Mouse (Mus musculus) neural tube, embryonic 15.5 days (tissue): ENCODE measurements at regions not wholly inside any gene's neighbourhood (a gene's known extent, or its start where the extent isn't known, plus 50 kb on each side); places are given as distances from the start of the nearest gene placed in this dataset.
A peak's percentile ranks its signal among the peaks of the same experiment; 100 is the strongest.

ENCODE experiments used
- ATAC-seq: fragments of 200-750 bp; cut with Nextera tagmentation; 2 replicates; pipeline ENCODE4 v1.8.0; 2017; ENCODE audit warnings: mild to moderate bottlenecking, moderate TSS enrichment, moderate library complexity; ENCODE audit not compliant: low FRiP score
- H3K27ac ChIP-seq: fragments of 300-500 bp; sonication (generic); replicated peaks from 2 replicates; pipeline ENCODE4 v1.5.1; 2015; ENCODE audit warnings: mild to moderate bottlenecking, inconsistent platforms
- H3K27me3 ChIP-seq: fragments of 300-500 bp; sonication (generic); replicated peaks from 2 replicates; pipeline ENCODE4 v1.6.1; 2015; ENCODE audit warnings: inconsistent platforms
- H3K36me3 ChIP-seq: fragments of 300-500 bp; sonication (generic); 2 replicates; pipeline ENCODE4 v1.6.1; 2015; ENCODE audit warnings: inconsistent platforms
- H3K4me1 ChIP-seq: fragments of 300-500 bp; sonication (generic); 2 replicates; pipeline ENCODE4 v1.6.1; 2015; ENCODE audit warnings: inconsistent platforms
- H3K4me2 ChIP-seq: fragments of 300-500 bp; sonication (generic); 2 replicates; pipeline ENCODE4 v1.6.1; 2015; ENCODE audit warnings: inconsistent platforms, mild to moderate bottlenecking, moderate library complexity
- H3K4me3 ChIP-seq: fragments of 300-500 bp; sonication (generic); replicated peaks from 2 replicates; pipeline ENCODE4 v1.5.1; 2015; ENCODE audit warnings: mild to moderate bottlenecking, inconsistent platforms
- H3K9ac ChIP-seq: fragments of 300-500 bp; sonication (generic); replicated peaks from 2 replicates; pipeline ENCODE4 v1.6.1; 2015; ENCODE audit warnings: mild to moderate bottlenecking, inconsistent platforms
- H3K9me3 ChIP-seq: fragments of 300-500 bp; sonication (generic); replicated peaks from 2 replicates; pipeline ENCODE4 v1.6.1; 2016; ENCODE audit warnings: inconsistent platforms
- WGBS: fragments of 180-500 bp; shearing (Covaris S2); methylation state at CpG from one replicate; pipeline ENCODE4 v1.1.7; 2015; ENCODE audit warnings: mixed read lengths; 5-methylcytosine and 5-hydroxymethylcytosine counted together

- 0 out of 2 replicates have a peak, but pooled peaks cover 6% of the 10 kb centered on the region for H3K4me1 ChIP-seq
- 63% methylated on average over 16 of the region's 16 CpGs for whole genome bisulfite sequencing
- no peaks in the 10 kb centered on the region for H3K36me3 ChIP-seq
- H3K9me3 ChIP-seq, result no peaks in the 10 kb centered on the region
- no peak overlapping the region for H3K9ac ChIP-seq
- ATAC-seq, result no peak
- no peak overlapping the region for H3K27ac ChIP-seq
- H3K4me2 ChIP-seq, result peak overlapping the region; percentile 16; the same call in 1 of the 2 replicates
- no peaks in the 10 kb centered on the region for H3K27me3 ChIP-seq
- H3K4me3 ChIP-seq, result no peak overlapping the region
Observed at GRCm38 (mm10) chr4:31404840-31405714, 558.8 kb upstream of the Map3k7 start.

- ATAC-seq, result 0 out of 2 replicates have a peak, but pooled peaks have one; percentile 50
- no peaks in the 10 kb centered on the region for H3K9me3 ChIP-seq
- 37% methylated on average over 3 of the region's 3 CpGs for whole genome bisulfite sequencing
Observed at GRCm38 (mm10) chr4:31410157-31410556, 553.7 kb upstream of the Map3k7 start.

GRCm38 (mm10) chr4:31411770-31412525 is 551.9 kb upstream of the Map3k7 start:
- Histone ChIP-seq H3K4me1 (no peaks in the 10 kb centered on the region), H3K27ac (no peak overlapping the region), H3K36me3 (no peaks in the 10 kb centered on the region), H3K9ac (no peak overlapping the region), H3K9me3 (no peaks in the 10 kb centered on the region), H3K27me3 (no peaks in the 10 kb centered on the region), H3K4me3 (no peak overlapping the region), H3K4me2 (no peak overlapping the region)
- no peak for ATAC-seq
- WGBS, result 79% methylated on average over 9 of the region's 9 CpGs

More at GRCm38 (mm10) chr4:31410157-31410556, 553.7 kb upstream of the Map3k7 start:
- 0 out of 2 replicates have a peak, but pooled peaks cover 3% of the 10 kb centered on the region for H3K4me1 ChIP-seq
- no peak overlapping the region for H3K4me2 ChIP-seq
- no peak overlapping the region for H3K27ac ChIP-seq
- H3K4me3 ChIP-seq, result no peak overlapping the region
- no peaks in the 10 kb centered on the region for H3K27me3 ChIP-seq
- H3K36me3 ChIP-seq, result no peaks in the 10 kb centered on the region
- no peak overlapping the region for H3K9ac ChIP-seq

GRCm38 (mm10) chr4:31417161-31417560 is 546.7 kb upstream of the Map3k7 start:
- H3K27me3 ChIP-seq, result no peaks in the 10 kb centered on the region
- no peak overlapping the region for H3K27ac ChIP-seq
- no peak overlapping the region for H3K9ac ChIP-seq
- ATAC-seq, result no peak
- no peak overlapping the region for H3K4me2 ChIP-seq
- H3K4me3 ChIP-seq, result no peak overlapping the region
- no peaks in the 10 kb centered on the region for H3K36me3 ChIP-seq
- 95% methylated on average over 4 of the region's 4 CpGs for WGBS
- peaks cover 11% of the 10 kb centered on the region for H3K4me1 ChIP-seq
- no peaks in the 10 kb centered on the region for H3K9me3 ChIP-seq

GRCm38 (mm10) chr4:31419240-31419639 is 544.7 kb upstream of the Map3k7 start:
- Histone ChIP-seq H3K36me3 (no peaks in the 10 kb centered on the region), H3K27ac (0 out of 2 replicates have a peak overlapping the region, but pooled peaks have one; percentile 37), H3K9me3 (no peaks in the 10 kb centered on the region), H3K9ac (no peak overlapping the region; the same call in 1 of the 2 replicates), H3K4me1 (peaks cover 11% of the 10 kb centered on the region), H3K4me2 (no peak overlapping the region), H3K4me3 (no peak overlapping the region), H3K27me3 (no peaks in the 10 kb centered on the region)
- peak; percentile 65 for ATAC-seq
- 10% methylated on average over 6 of the region's 6 CpGs for WGBS

GRCm38 (mm10) chr4:31420167-31420566 is 543.7 kb upstream of the Map3k7 start:
- H3K4me3 ChIP-seq, result no peak overlapping the region
- 89% methylated on average over 9 of the region's 9 CpGs for WGBS
- H3K27ac ChIP-seq, result no peak overlapping the region
- no peak overlapping the region for H3K9ac ChIP-seq
- no peaks in the 10 kb centered on the region for H3K27me3 ChIP-seq
- peaks cover 14% of the 10 kb centered on the region for H3K4me1 ChIP-seq
- ATAC-seq, result no peak
- no peaks in the 10 kb centered on the region for H3K9me3 ChIP-seq
- no peak overlapping the region for H3K4me2 ChIP-seq
- no peaks in the 10 kb centered on the region for H3K36me3 ChIP-seq

GRCm38 (mm10) chr4:31421386-31421785 is 542.5 kb upstream of the Map3k7 start:
- no peak overlapping the region for H3K9ac ChIP-seq
- no peak overlapping the region for H3K4me2 ChIP-seq
- no peaks in the 10 kb centered on the region for H3K27me3 ChIP-seq
- 85% methylated on average over 5 of the region's 5 CpGs for WGBS
- peaks cover 16% of the 10 kb centered on the region for H3K4me1 ChIP-seq
- H3K4me3 ChIP-seq, result no peak overlapping the region
- no peaks in the 10 kb centered on the region for H3K36me3 ChIP-seq
- no peaks in the 10 kb centered on the region for H3K9me3 ChIP-seq
- no peak for ATAC-seq
- no peak overlapping the region for H3K27ac ChIP-seq

- H3K27ac ChIP-seq, result no peak overlapping the region
- ATAC-seq, result no peak
- WGBS, result 29% methylated on average over 7 of the region's 7 CpGs
- H3K4me1 ChIP-seq, result peaks cover 5% of the 10 kb centered on the region; the same call in 1 of the 2 replicates
- H3K4me2 ChIP-seq, result no peak overlapping the region
- no peaks in the 10 kb centered on the region for H3K36me3 ChIP-seq
- no peaks in the 10 kb centered on the region for H3K9me3 ChIP-seq
- no peak overlapping the region for H3K9ac ChIP-seq
- H3K4me3 ChIP-seq, result no peak overlapping the region
- no peaks in the 10 kb centered on the region for H3K27me3 ChIP-seq
Observed at GRCm38 (mm10) chr4:31425135-31425534, 538.8 kb upstream of the Map3k7 start.

- peaks cover 5% of the 10 kb centered on the region; the same call in 1 of the 2 replicates for H3K4me1 ChIP-seq
- 82% methylated on average over 4 of the region's 4 CpGs for WGBS
- no peak for ATAC-seq
- H3K4me3 ChIP-seq, result no peak overlapping the region
- no peak overlapping the region for H3K9ac ChIP-seq
- H3K27ac ChIP-seq, result no peak overlapping the region
- H3K36me3 ChIP-seq, result no peaks in the 10 kb centered on the region
- no peaks in the 10 kb centered on the region for H3K9me3 ChIP-seq
- H3K4me2 ChIP-seq, result no peak overlapping the region
- no peaks in the 10 kb centered on the region for H3K27me3 ChIP-seq
Observed at GRCm38 (mm10) chr4:31425716-31426115, 538.2 kb upstream of the Map3k7 start.

- WGBS, result 76% methylated on average over 7 of the region's 7 CpGs
Observed at GRCm38 (mm10) chr4:31426169-31427030, 537.5 kb upstream of the Map3k7 start.

GRCm38 (mm10) chr4:31433943-31434342 is 530.0 kb upstream of the Map3k7 start:
- Histone ChIP-seq H3K9me3 (no peaks in the 10 kb centered on the region), H3K27ac (no peak overlapping the region), H3K4me3 (no peak overlapping the region), H3K9ac (no peak overlapping the region), H3K4me2 (no peak overlapping the region), H3K4me1 (no peaks in the 10 kb centered on the region; the same call in 1 of the 2 replicates), H3K36me3 (no peaks in the 10 kb centered on the region), H3K27me3 (no peaks in the 10 kb centered on the region)
- ATAC-seq, result no peak
- WGBS, result 87% methylated on average over 7 of the region's 7 CpGs

More at GRCm38 (mm10) chr4:31426169-31427030, 537.5 kb upstream of the Map3k7 start:
- no peak overlapping the region for H3K27ac ChIP-seq
- peaks cover 5% of the 10 kb centered on the region; the same call in 1 of the 2 replicates for H3K4me1 ChIP-seq
- no peak for ATAC-seq
- no peak overlapping the region for H3K4me2 ChIP-seq
- H3K27me3 ChIP-seq, result no peaks in the 10 kb centered on the region
- no peaks in the 10 kb centered on the region for H3K36me3 ChIP-seq
- no peak overlapping the region for H3K9ac ChIP-seq
- no peaks in the 10 kb centered on the region for H3K9me3 ChIP-seq
- H3K4me3 ChIP-seq, result no peak overlapping the region
